Mouse (Mus musculus): ENCODE measurements at regions not wholly inside any gene's neighbourhood (a gene's known extent, or its start where the extent isn't known, plus 50 kb on each side); places are given as distances from the start of the nearest gene placed in this dataset. TPM values are rescaled to one million over a fixed set of nuclear protein-coding genes. Genes with fewer than 3 reads are reported as not detected.

DNA sequence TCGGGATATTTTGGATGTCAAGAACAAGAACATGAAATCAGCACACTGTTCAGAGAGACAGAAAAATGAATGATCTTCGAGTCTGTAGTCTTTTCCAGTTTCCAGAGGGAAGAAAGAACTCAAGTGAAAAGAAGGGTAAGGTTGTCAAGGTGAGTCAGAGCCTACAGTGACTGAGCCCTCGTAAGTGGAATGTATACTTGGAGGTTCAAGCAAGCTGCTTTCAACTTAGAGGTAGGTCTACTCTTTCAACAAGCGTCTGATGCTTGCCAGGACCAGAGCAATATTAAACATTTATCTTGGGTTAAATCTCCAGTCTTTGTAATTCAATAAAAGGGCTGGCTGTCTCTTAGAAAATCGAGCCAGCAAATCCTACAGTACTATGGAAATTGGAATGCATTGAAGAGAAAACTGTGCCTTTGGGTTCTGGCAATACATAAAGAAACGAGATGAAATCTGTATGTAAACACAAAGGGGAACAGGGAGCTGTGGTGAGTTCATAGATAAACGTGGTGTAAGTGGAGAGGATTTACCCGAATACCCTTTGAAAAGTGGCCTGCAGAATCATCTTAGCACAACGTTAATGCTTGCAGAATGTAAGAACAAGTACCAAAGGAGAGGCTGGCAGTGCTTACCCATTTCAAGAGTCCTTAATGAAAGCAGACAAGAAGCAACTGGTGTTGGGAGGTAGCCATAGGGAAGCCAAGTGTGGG lies 82.2 kb upstream of the Dcn start:
- Histone ChIP-seq H3K4me3 (no peak overlapping the region), H3K9me3 (replicated peaks) (no peaks in the 10 kb centered on the region), H3K9ac (no peak overlapping the region), H3K4me1 (replicated peaks) (no peaks in the 10 kb centered on the region), H3K36me3 (no peaks in the 10 kb centered on the region), H3K4me2 (no peak overlapping the region), H3K27ac (ENCODE audit: poor library complexity, severe bottlenecking) (peak overlapping the region; percentile 28; the same call in 1 of the 2 replicates), H3K27me3 (replicated peaks) (no peaks in the 10 kb centered on the region)
- no peak for ATAC-seq (ENCODE audit: insufficient number of reproducible peaks, low FRiP score)
- 47% methylated on average over 9 of the region's 9 CpGs for WGBS

DNA sequence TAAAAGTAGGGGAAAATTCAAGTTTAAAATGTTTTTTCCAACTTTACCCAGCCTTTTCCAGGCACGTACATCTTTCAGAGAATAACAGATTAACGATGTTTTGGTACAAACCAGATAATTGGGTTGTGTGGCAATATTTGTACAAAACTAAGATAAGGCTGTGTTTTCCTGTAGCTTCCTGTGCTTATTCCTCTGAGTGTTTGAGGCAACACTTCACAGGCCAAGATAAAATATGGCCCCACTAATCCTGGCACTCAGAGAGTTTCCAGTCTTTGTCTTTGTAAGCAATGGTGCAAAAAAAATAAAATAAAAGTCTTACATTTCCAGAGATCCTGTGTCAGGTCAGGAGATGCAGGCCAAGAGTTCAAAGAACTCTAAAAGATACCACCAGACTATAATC lies 81.5 kb upstream of the Dcn start:
- no peak overlapping the region for H3K27ac ChIP-seq (ENCODE audit: poor library complexity, severe bottlenecking)

DNA sequence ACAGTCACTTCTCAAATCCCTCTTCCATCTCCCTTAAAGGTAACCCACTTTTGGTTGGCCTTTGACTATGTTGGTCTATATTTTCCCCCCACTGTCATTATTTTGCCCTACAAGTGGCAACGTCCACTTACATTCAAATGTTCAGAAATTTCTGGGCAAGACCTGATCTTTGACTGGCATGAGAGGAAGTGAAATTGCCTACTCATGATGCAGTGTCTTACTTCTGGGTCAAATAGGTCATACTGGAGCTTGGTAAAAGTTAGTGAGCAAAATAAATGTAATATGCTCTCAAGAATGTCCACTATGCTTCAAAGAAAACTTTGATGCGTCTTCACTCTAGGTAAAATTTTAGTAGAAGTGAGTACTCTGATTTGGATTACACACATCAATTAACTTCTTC lies 76.9 kb upstream of the Dcn start:
- no peak overlapping the region for H3K9ac ChIP-seq
- 77% methylated on average over 2 of the region's 2 CpGs for WGBS
- no peak overlapping the region for H3K4me2 ChIP-seq
- no peak overlapping the region for H3K27ac ChIP-seq (ENCODE audit: poor library complexity, severe bottlenecking)
- H3K4me1 ChIP-seq (replicated peaks) = no peaks in the 10 kb centered on the region
- no peaks in the 10 kb centered on the region for H3K27me3 ChIP-seq (replicated peaks)
- H3K4me3 ChIP-seq = no peak overlapping the region
- no peaks in the 10 kb centered on the region for H3K9me3 ChIP-seq (replicated peaks)
- no peaks in the 10 kb centered on the region for H3K36me3 ChIP-seq
- no peak for ATAC-seq (ENCODE audit: insufficient number of reproducible peaks, low FRiP score)

More for the DNA sequence above, 81.5 kb upstream of the Dcn start:
- H3K36me3 ChIP-seq = no peaks in the 10 kb centered on the region
- no peak overlapping the region for H3K4me2 ChIP-seq
- no peak for ATAC-seq (ENCODE audit: insufficient number of reproducible peaks, low FRiP score)
- H3K9me3 ChIP-seq (replicated peaks) = no peaks in the 10 kb centered on the region
- H3K27me3 ChIP-seq (replicated peaks) = no peaks in the 10 kb centered on the region
- WGBS = 61% methylated on average over 2 of the region's 2 CpGs
- no peaks in the 10 kb centered on the region for H3K4me1 ChIP-seq (replicated peaks)
- H3K4me3 ChIP-seq = no peak overlapping the region
- no peak overlapping the region for H3K9ac ChIP-seq

DNA sequence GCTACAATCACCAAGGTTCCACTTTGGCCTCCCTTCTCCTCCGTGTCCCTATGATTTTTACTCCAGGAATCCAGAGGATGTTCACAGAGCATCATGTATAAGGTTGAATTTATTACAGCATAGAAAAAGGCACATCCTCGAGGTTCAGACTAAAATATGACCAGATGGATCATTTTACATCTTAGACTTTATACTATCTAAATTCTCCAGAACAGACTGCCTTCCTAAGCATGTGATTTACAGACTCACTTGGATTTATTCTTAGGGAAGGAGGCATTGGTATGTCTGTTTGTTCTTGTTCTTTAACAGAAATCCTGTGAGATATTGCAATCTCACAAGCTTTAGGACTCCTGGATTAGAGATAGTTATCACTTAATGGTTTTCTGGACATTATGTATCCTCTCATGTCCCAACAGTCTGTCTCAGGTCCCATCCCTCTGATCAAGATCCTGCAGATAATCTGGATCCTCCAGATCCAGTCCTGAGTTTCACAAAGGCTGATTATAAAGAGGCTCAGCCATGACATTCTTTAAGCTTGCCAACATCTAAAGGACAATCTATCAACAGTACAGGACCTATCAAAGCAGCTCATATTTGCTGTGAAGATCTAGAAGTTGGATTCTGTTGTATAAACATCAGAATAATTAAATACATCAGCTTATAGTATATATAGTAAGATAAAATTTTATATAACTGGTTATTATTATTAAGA lies 75.2 kb upstream of the Dcn start:
- Histone ChIP-seq H3K4me2 (no peak overlapping the region), H3K4me1 (replicated peaks) (0 out of 2 replicates have a peak, but pooled peaks cover 3% of the 10 kb centered on the region), H3K4me3 (no peak overlapping the region), H3K36me3 (no peaks in the 10 kb centered on the region), H3K9ac (no peak overlapping the region), H3K27ac (ENCODE audit: poor library complexity, severe bottlenecking) (no peak overlapping the region), H3K9me3 (replicated peaks) (no peaks in the 10 kb centered on the region), H3K27me3 (replicated peaks) (no peaks in the 10 kb centered on the region)
- ATAC-seq (ENCODE audit: insufficient number of reproducible peaks, low FRiP score) = no peak
- WGBS = 59% methylated on average over 2 of the region's 2 CpGs

DNA sequence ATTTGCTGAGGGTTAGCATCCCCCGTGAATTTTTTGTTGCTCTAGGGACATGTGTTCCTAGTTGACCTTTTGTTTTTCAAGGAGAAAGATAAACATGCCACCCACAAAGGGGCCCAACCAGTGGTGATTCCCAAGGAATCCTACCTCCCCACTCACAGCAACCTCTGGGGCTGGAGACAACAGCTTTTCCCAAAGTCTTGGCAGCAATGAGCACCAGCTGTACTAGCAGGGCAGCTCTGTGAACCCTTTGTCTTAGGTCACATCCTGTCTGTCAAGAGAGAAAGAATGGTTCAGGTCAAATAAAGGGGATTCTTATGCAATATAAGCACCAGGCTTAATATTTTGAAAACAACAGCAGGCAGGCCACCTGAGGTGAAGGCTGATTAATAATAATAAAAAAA lies 70.2 kb upstream of the Dcn start:
- no peaks in the 10 kb centered on the region for H3K36me3 ChIP-seq
- H3K4me3 ChIP-seq = no peak overlapping the region
- WGBS = 29% methylated on average over 1 of the region's 1 CpGs
- no peak for ATAC-seq (ENCODE audit: insufficient number of reproducible peaks, low FRiP score)
- no peaks in the 10 kb centered on the region for H3K9me3 ChIP-seq (replicated peaks)
- H3K9ac ChIP-seq = no peak overlapping the region
- no peak overlapping the region for H3K4me2 ChIP-seq
- H3K27ac ChIP-seq (ENCODE audit: poor library complexity, severe bottlenecking) = no peak overlapping the region
- 0 out of 2 replicates have a peak, but pooled peaks cover 3% of the 10 kb centered on the region for H3K4me1 ChIP-seq (replicated peaks)
- no peaks in the 10 kb centered on the region for H3K27me3 ChIP-seq (replicated peaks)

DNA sequence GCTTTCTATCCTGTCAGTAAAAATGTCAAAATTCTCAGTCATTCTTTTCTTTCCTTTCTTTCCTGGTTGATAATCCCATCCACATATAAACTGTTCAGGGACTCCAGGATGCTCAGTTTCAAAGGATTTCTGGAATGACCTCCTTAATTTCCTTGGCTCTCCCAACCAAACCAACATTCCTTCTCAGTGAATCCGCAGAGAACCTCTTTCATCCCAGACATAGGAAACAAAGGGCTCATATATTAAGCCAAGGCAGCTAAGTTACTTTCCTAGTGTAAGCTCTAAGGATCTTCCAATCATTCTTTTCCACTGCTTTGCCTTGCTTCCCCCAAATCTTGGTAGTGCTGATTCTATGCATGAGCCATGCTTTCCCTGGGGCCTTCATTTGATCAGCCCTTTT lies 69.5 kb upstream of the Dcn start:
- no peak overlapping the region for H3K9ac ChIP-seq
- 0 out of 2 replicates have a peak, but pooled peaks cover 3% of the 10 kb centered on the region for H3K4me1 ChIP-seq (replicated peaks)
- no peaks in the 10 kb centered on the region for H3K9me3 ChIP-seq (replicated peaks)
- ATAC-seq (ENCODE audit: insufficient number of reproducible peaks, low FRiP score) = no peak
- H3K27me3 ChIP-seq (replicated peaks) = no peaks in the 10 kb centered on the region
- no peak overlapping the region for H3K4me2 ChIP-seq
- 83% methylated on average over 1 of the region's 1 CpGs for WGBS
- no peak overlapping the region for H3K27ac ChIP-seq (ENCODE audit: poor library complexity, severe bottlenecking)
- H3K36me3 ChIP-seq = no peaks in the 10 kb centered on the region
- no peak overlapping the region for H3K4me3 ChIP-seq

DNA sequence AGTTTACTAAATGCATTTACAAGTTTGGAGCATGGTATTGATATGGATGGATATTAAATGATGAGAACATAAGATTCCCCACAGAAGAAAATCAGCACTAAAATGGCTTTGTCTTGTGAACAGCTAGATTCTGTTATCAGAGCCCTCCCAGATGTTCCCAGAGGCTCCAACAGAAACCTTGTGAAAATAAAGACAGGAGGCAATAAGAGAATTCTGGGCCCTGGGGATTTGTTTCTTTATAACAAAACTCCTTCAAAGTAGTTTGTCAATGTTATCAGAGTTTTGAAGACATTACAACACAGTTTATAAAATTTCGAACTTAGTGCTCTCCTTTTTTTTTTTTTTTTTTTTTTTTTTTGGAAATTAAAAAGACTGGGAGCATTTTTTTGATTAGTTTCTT lies 56.8 kb upstream of the Dcn start:
- Histone ChIP-seq H3K36me3 (no peaks in the 10 kb centered on the region), H3K27me3 (replicated peaks) (no peaks in the 10 kb centered on the region)

DNA sequence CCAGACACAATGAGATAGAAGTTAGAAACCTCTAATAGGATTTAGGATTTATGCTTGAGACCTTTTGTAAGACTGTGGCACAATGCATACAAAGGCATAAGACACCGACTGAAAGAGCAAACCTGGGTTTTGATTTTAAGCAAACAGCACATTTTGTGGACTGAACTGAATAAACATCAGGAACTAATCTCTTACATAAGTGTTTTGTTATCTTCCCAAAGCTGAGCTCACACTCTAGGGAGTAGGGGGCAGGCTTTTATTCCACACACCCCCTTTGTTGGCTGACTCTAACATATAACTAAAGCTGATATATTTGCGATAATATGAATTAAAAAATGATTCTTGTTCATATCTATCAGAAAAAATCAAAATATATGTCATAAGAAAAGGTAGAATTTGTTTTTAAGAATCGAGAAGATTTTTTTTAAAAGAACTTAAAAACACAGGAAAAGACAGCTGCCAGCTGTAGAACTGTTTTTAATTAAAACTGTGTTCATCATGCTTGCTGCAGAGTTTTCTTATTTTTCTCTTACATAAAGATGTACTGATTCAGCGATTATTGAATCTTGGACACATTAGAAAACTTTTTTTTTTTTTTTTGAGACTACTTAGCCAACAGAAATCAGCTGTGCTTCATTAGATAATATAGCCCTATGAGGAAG lies 56.2 kb upstream of the Dcn start:
- Histone ChIP-seq H3K4me3 (no peak overlapping the region), H3K4me1 (replicated peaks) (no peaks in the 10 kb centered on the region), H3K27me3 (replicated peaks) (no peaks in the 10 kb centered on the region), H3K36me3 (no peaks in the 10 kb centered on the region), H3K9me3 (replicated peaks) (no peaks in the 10 kb centered on the region), H3K9ac (no peak overlapping the region), H3K27ac (ENCODE audit: poor library complexity, severe bottlenecking) (no peak overlapping the region), H3K4me2 (no peak overlapping the region)
- WGBS = 54% methylated on average over 4 of the region's 4 CpGs
- ATAC-seq (ENCODE audit: insufficient number of reproducible peaks, low FRiP score) = no peak

More for the DNA sequence above, 56.8 kb upstream of the Dcn start:
- no peak for ATAC-seq (ENCODE audit: insufficient number of reproducible peaks, low FRiP score)
- Histone ChIP-seq H3K9me3 (replicated peaks) (no peaks in the 10 kb centered on the region), H3K4me3 (no peak overlapping the region), H3K9ac (no peak overlapping the region), H3K4me1 (replicated peaks) (no peaks in the 10 kb centered on the region), H3K27ac (ENCODE audit: poor library complexity, severe bottlenecking) (no peak overlapping the region), H3K4me2 (no peak overlapping the region)
- WGBS = 30% methylated on average over 1 of the region's 1 CpGs

Small RNAs in the stretch of these regions (microRNA-seq; reads per million reads assigned to microRNA genes)
- gene Gm24587 = not detected
- not detected for gene Mir3966

All from heart, embryonic 12.5 days (tissue).